ENCODE assay signal across 9 mouse cellular contexts in genomic region chr5:143386797-143387621, GRCm38 (mm10). TPM values are rescaled to one million over a fixed set of nuclear protein-coding genes. Genes with fewer than 3 reads are reported as not detected.
A peak's percentile ranks its signal among the peaks of the same experiment; 100 is the strongest.
DNase-seq lines count a peak whose midpoint lies in the region; ATAC-seq and TF ChIP-seq lines count a peak whose summit lies in the region.
"Had no signal": no experiment of that assay in that cellular context is flagged by ENCODE, and none has a peak within 500 bp of the region (broad histone marks: within the 10 kb centered on the region; RNA-seq: fewer than 3 reads in every experiment).

No protein-coding gene starts in this region.

- TF ChIP-seq EP300 in liver, embryonic 14.5 days (IDR thresholded peaks at IDR 0.05; ENCODE audit: low read depth): no peak

- H3K4me1 ChIP-seq in heart, embryonic 15.5 days (replicated peaks): peaks cover 8% of the 10 kb centered on the region
- peaks cover 10% of the 10 kb centered on the region for H3K4me1 ChIP-seq in hindbrain, embryonic 12.5 days
- peaks cover 3 to 4% of the 10 kb centered on the region in 2 experiments; a peak in 1 of 4 replicates for H3K4me1 ChIP-seq in liver, embryonic 14.5 days (replicated peaks; ENCODE audit: control insufficient read depth in 2 of 2, insufficient read depth in 2 of 2, low read length in 1 of 2)
- peaks cover 11% of the 10 kb centered on the region for H3K4me1 ChIP-seq in neural tube, embryonic 15.5 days

- WGBS in heart, embryonic 15.5 days: 7% methylated on average over 39 of the region's 39 CpGs
- 9% methylated on average over 39 of the region's 39 CpGs for WGBS in hindbrain, embryonic 12.5 days
- 8% methylated on average over 39 of the region's 39 CpGs for WGBS in liver, embryonic 14.5 days (ENCODE audit: insufficient replicate concordance)
- 9% methylated on average over 38 of the region's 39 CpGs for WGBS in neural tube, embryonic 15.5 days

- H3K9ac ChIP-seq in heart, embryonic 15.5 days: no peak overlapping the region
- peak overlapping the region; percentile 42 for H3K9ac ChIP-seq in hindbrain, embryonic 12.5 days
- H3K9ac ChIP-seq in liver, embryonic 14.5 days (replicated peaks): no peak overlapping the region
- peak overlapping the region; percentile 27; the same call in 1 of the 2 replicates for H3K9ac ChIP-seq in neural tube, embryonic 15.5 days (replicated peaks)

- no peak overlapping the region for H3K27ac ChIP-seq in heart, embryonic 15.5 days
- H3K27ac ChIP-seq in hindbrain, embryonic 12.5 days: no peak overlapping the region
- no peak overlapping the region for H3K27ac ChIP-seq in liver, embryonic 14.5 days
- no peak overlapping the region for H3K27ac ChIP-seq in neural tube, embryonic 15.5 days (replicated peaks)

- H3K9me3 ChIP-seq in heart, embryonic 15.5 days (replicated peaks): no peaks in the 10 kb centered on the region
- H3K9me3 ChIP-seq in hindbrain, embryonic 12.5 days (replicated peaks): no peaks in the 10 kb centered on the region
- H3K9me3 ChIP-seq in liver, embryonic 14.5 days (ENCODE audit: control insufficient read depth, low read length): no peaks in the 10 kb centered on the region
- H3K9me3 ChIP-seq in neural tube, embryonic 15.5 days (replicated peaks): no peaks in the 10 kb centered on the region

- intact Hi-C loops in heart, postnatal 25 days (cut with DNase I): no loop called here
- intact Hi-C loops in left cerebral cortex, postnatal 36 days (cut with DNase I): no loop called here

- peak; percentile 57; the same call in 1 of the 2 replicates for ATAC-seq in heart, embryonic 15.5 days (replicated peaks; ENCODE audit: insufficient number of reproducible peaks, insufficient read depth, low FRiP score, low read depth)
- no peak for ATAC-seq in hindbrain, embryonic 12.5 days (ENCODE audit: low FRiP score)
- ATAC-seq in liver, embryonic 14.5 days (ENCODE audit: insufficient read depth): peak; percentile 37; the same call in 1 of the 2 replicates
- peak; percentile 79; the same call in 1 of the 2 replicates for ATAC-seq in neural tube, embryonic 15.5 days (ENCODE audit: low FRiP score)

- no peak for DNase-seq in heart, postnatal 25 days (ENCODE audit: low spot score)
- DNase-seq in adrenal gland, postnatal 25 days: peak; percentile 23
- DNase-seq in liver, embryonic 14.5 days (ENCODE audit: low read depth in 3 of 3, low spot score in 3 of 3): no peak
- no peak for DNase-seq in left cerebral cortex, postnatal 36 days (ENCODE audit: low spot score in 2 of 2)
- no peak for DNase-seq in thymus, postnatal 25 days

- peak overlapping the region; percentile 38 for H3K4me3 ChIP-seq in heart, embryonic 15.5 days
- peak overlapping the region; percentile 32 for H3K4me3 ChIP-seq in hindbrain, embryonic 12.5 days
- H3K4me3 ChIP-seq in liver, embryonic 14.5 days (ENCODE audit: insufficient read depth in 1 of 2, low read depth in 2 of 2, low read length in 2 of 2): peak overlapping the region in 1 of 2 experiments; percentile 23; a peak in 1 of 4 replicates
- peak overlapping the region; percentile 37 for H3K4me3 ChIP-seq in neural tube, embryonic 15.5 days (replicated peaks)

- H3K36me3 ChIP-seq in heart, embryonic 15.5 days: no peaks in the 10 kb centered on the region
- no peaks in the 10 kb centered on the region for H3K36me3 ChIP-seq in hindbrain, embryonic 12.5 days
- no peaks in the 10 kb centered on the region for H3K36me3 ChIP-seq in liver, embryonic 14.5 days (replicated peaks; ENCODE audit: control insufficient read depth, insufficient read depth, low read depth)
- no peaks in the 10 kb centered on the region for H3K36me3 ChIP-seq in neural tube, embryonic 15.5 days

- H3K4me2 ChIP-seq in heart, embryonic 15.5 days: peak overlapping the region; percentile 67
- peak overlapping the region; percentile 65 for H3K4me2 ChIP-seq in hindbrain, embryonic 12.5 days (replicated peaks)
- H3K4me2 ChIP-seq in liver, embryonic 14.5 days (ENCODE audit: low read depth): peak overlapping the region; percentile 53
- H3K4me2 ChIP-seq in neural tube, embryonic 15.5 days: peak overlapping the region; percentile 76

- no peak for TF ChIP-seq CTCF in liver, embryonic 14.5 days (IDR thresholded peaks at IDR 0.05; ENCODE audit: low read depth)

- peaks cover 42% of the 10 kb centered on the region for H3K27me3 ChIP-seq in heart, embryonic 15.5 days
- peaks cover 43% of the 10 kb centered on the region for H3K27me3 ChIP-seq in hindbrain, embryonic 12.5 days
- H3K27me3 ChIP-seq in liver, embryonic 14.5 days (ENCODE audit: control insufficient read depth, insufficient read depth, low read length): peaks cover 18% of the 10 kb centered on the region
- H3K27me3 ChIP-seq in neural tube, embryonic 15.5 days (replicated peaks): peaks cover 26% of the 10 kb centered on the region

RNA-seq across cellular contexts. Expression of gene Kdelr2, which starts 16.6 kb away (rescaled TPM):
- polyA plus RNA-seq in heart, embryonic 15.5 days (2015; fragmentation: Nextera tagmentation; extraction: Ambion mirVana): 217 and 221 TPM in 2 replicates
- total RNA-seq in heart, postnatal 25 days (2021): 10 to 100 TPM; 55.6 to 58.0 TPM
- total RNA-seq in adrenal gland, postnatal 25 days (2021): 91.4 and 91.9 TPM in 2 replicates
- polyA plus RNA-seq in hindbrain, embryonic 12.5 days (2016; fragmentation: Nextera tagmentation; extraction: Ambion mirVana): 210 and 236 TPM in 2 replicates
- 35.3 and 39.9 TPM in 2 replicates for polyA plus RNA-seq in liver, embryonic 14.5 days (2012; rRNA removed)
- polyA plus RNA-seq in liver, embryonic 14.5 days (2014; fragmentation: Nextera tagmentation; extraction: Ambion mirVana): 134 and 135 TPM in 2 replicates
- 141 and 151 TPM in 2 replicates for polyA plus RNA-seq in neural tube, embryonic 15.5 days (2015; fragmentation: Nextera tagmentation; extraction: Ambion mirVana)
- total RNA-seq in left cerebral cortex, postnatal 36 days (2021): 10 to 100 TPM; 32.5 to 37.7 TPM

RNA-seq across cellular contexts. Expression of gene Grid2ip, which starts 29.9 kb away (rescaled TPM):
- polyA plus RNA-seq in heart, embryonic 15.5 days (2015; fragmentation: Nextera tagmentation; extraction: Ambion mirVana): 0.06 TPM in 1 of 2 replicates, not detected in the other
- total RNA-seq in heart, postnatal 25 days (2021): not detected
- total RNA-seq in adrenal gland, postnatal 25 days (2021): 0.73 and 0.95 TPM in 2 replicates
- polyA plus RNA-seq in hindbrain, embryonic 12.5 days (2016; fragmentation: Nextera tagmentation; extraction: Ambion mirVana): 0.08 and 0.95 TPM in 2 replicates
- 0.01 and 0.05 TPM in 2 replicates for polyA plus RNA-seq in liver, embryonic 14.5 days (2012; rRNA removed)
- polyA plus RNA-seq in liver, embryonic 14.5 days (2014; fragmentation: Nextera tagmentation; extraction: Ambion mirVana): not detected in 2 replicates
- 0.19 and 0.33 TPM in 2 replicates for polyA plus RNA-seq in neural tube, embryonic 15.5 days (2015; fragmentation: Nextera tagmentation; extraction: Ambion mirVana)
- total RNA-seq in left cerebral cortex, postnatal 36 days (2021): 1 to 10 TPM; 1.5 to 2.7 TPM
- total RNA-seq: liver, adult 2 months had no signal

RNA-seq across cellular contexts. Expression of gene Zdhhc4, which starts 58.0 kb away (rescaled TPM):
- polyA plus RNA-seq in heart, embryonic 15.5 days (2015; fragmentation: Nextera tagmentation; extraction: Ambion mirVana): 49.8 and 56.0 TPM in 2 replicates
- 10 to 100 TPM; 26.4 to 29.8 TPM for total RNA-seq in heart, postnatal 25 days (2021)
- 58.7 and 66.5 TPM in 2 replicates for total RNA-seq in adrenal gland, postnatal 25 days (2021)
- 75.3 and 79.6 TPM in 2 replicates for polyA plus RNA-seq in hindbrain, embryonic 12.5 days (2016; fragmentation: Nextera tagmentation; extraction: Ambion mirVana)
- 16.4 and 19.3 TPM in 2 replicates for polyA plus RNA-seq in liver, embryonic 14.5 days (2012; rRNA removed)
- 24.5 and 25.9 TPM in 2 replicates for polyA plus RNA-seq in liver, embryonic 14.5 days (2014; fragmentation: Nextera tagmentation; extraction: Ambion mirVana)
- polyA plus RNA-seq in neural tube, embryonic 15.5 days (2015; fragmentation: Nextera tagmentation; extraction: Ambion mirVana): 75.4 and 77.4 TPM in 2 replicates
- 10 to 100 TPM; 38.6 to 46.2 TPM for total RNA-seq in left cerebral cortex, postnatal 36 days (2021)

Comparison
In these comparisons a context has a peak if more than half of its experiments do, and no peak if none do; other contexts are left out.
1. H3K9ac ChIP-seq: peak in hindbrain, embryonic 12.5 days (single experiment) and neural tube, embryonic 15.5 days (single experiment); none in heart, embryonic 15.5 days (single experiment) and liver, embryonic 14.5 days (single experiment).
2. Peak in every context shown above with its lines, with median percentiles within 50 percentile points of each other: H3K4me2 ChIP-seq.